Mouse (Mus musculus) lung, embryonic 14.5 days (tissue): ENCODE measurements around the gene Plin4. TPM values are rescaled to one million over a fixed set of nuclear protein-coding genes. Genes with fewer than 3 reads are reported as not detected.
"Not testable (repeated sequence)": the region's sequence is repeated elsewhere in the genome, so short reads cannot be mapped to it uniquely, and the experiment has no call there.

Experiments
- ATAC-seq: fragments of 200-750 bp; cut with Nextera tagmentation; 2 replicates; pipeline ENCODE4 v1.8.0; 2017; ENCODE audit warnings: mild to moderate bottlenecking, moderate TSS enrichment, moderate library complexity; ENCODE audit not compliant: insufficient read depth
- DNase-seq: peaks from one replicate; pipeline ENCODE4 v3.0.0-alpha.2; 2015
- H3K27ac ChIP-seq: fragments of 300-500 bp; sonication (generic); 2 replicates; pipeline ENCODE4 v1.5.1; 2014; ENCODE audit warnings: low read depth, mild to moderate bottlenecking, moderate library complexity
- H3K27me3 ChIP-seq: fragments of 300-500 bp; sonication (generic); 2 replicates; pipeline ENCODE4 v1.6.1; 2014; ENCODE audit warnings: low read length, control low read depth; ENCODE audit not compliant: insufficient read depth
- H3K36me3 ChIP-seq: fragments of 300-500 bp; sonication (generic); 2 replicates; pipeline ENCODE4 v1.6.1; 2014; ENCODE audit warnings: control low read depth; ENCODE audit not compliant: insufficient read depth
- H3K4me1 ChIP-seq: fragments of 300-500 bp; sonication (generic); 2 replicates; pipeline ENCODE4 v1.6.1; 2014; ENCODE audit warnings: antibody characterized with exemption, control low read depth; ENCODE audit not compliant: insufficient read depth
- H3K4me2 ChIP-seq: fragments of 300-500 bp; sonication (generic); 2 replicates; pipeline ENCODE4 v1.6.1; 2014; ENCODE audit warnings: mild to moderate bottlenecking
- H3K4me3 ChIP-seq: fragments of 300-500 bp; sonication (generic); 2 replicates; pipeline ENCODE4 v1.5.1; 2014; ENCODE audit warnings: low read depth, low read length
- H3K9ac ChIP-seq: fragments of 300-500 bp; sonication (generic); 2 replicates; pipeline ENCODE4 v1.6.1; 2014
- H3K9me3 ChIP-seq: fragments of 300-500 bp; sonication (generic); 2 replicates; pipeline ENCODE4 v1.6.1; 2016; ENCODE audit warnings: low read depth, low read length, control low read depth
- CTCF ChIP-seq: IDR thresholded peaks from 2 replicates; pipeline ENCODE4 v1.5.1; 2016; ENCODE audit warnings: antibody characterized with exemption, low read depth
- WGBS: fragments of 180-500 bp; shearing (Covaris S2); extraction: QIAGEN DNeasy Blood & Tissue Kit; methylation state at CpG from one replicate; pipeline ENCODE4 v1.1.7; 2014; 5-methylcytosine and 5-hydroxymethylcytosine counted together
- polyA plus RNA-seq: library from polyadenylated mRNA; unstranded; fragments of >200 nt; fragmentation: Nextera tagmentation; extraction: Ambion mirVana; gene quantifications from 2 replicates; pipeline ENCODE4 v1.2.1, GENCODE M21; 2014

Plin4 gene
- polyA plus RNA-seq, 1 experiment from 2014 or later, result 0.28 TPM

GRCm38 (mm10) chr17:56110571-56110970 is 968 bp upstream of the Plin4 start:
- H3K4me1 ChIP-seq, result no peaks in the 10 kb centered on the region
- no peaks in the 10 kb centered on the region for H3K9me3 ChIP-seq
- H3K9ac ChIP-seq, result no peak overlapping the region
- WGBS, result 58% methylated on average over 4 of the region's 4 CpGs
- H3K27me3 ChIP-seq, result no peaks in the 10 kb centered on the region
- H3K36me3 ChIP-seq, result no peaks in the 10 kb centered on the region
- no peak for DNase-seq
- H3K27ac ChIP-seq, result no peak overlapping the region
- no peak overlapping the region for H3K4me3 ChIP-seq
- no peak for ATAC-seq
- no peak overlapping the region for H3K4me2 ChIP-seq
- TF ChIP-seq CTCF, result no peak

DNA sequence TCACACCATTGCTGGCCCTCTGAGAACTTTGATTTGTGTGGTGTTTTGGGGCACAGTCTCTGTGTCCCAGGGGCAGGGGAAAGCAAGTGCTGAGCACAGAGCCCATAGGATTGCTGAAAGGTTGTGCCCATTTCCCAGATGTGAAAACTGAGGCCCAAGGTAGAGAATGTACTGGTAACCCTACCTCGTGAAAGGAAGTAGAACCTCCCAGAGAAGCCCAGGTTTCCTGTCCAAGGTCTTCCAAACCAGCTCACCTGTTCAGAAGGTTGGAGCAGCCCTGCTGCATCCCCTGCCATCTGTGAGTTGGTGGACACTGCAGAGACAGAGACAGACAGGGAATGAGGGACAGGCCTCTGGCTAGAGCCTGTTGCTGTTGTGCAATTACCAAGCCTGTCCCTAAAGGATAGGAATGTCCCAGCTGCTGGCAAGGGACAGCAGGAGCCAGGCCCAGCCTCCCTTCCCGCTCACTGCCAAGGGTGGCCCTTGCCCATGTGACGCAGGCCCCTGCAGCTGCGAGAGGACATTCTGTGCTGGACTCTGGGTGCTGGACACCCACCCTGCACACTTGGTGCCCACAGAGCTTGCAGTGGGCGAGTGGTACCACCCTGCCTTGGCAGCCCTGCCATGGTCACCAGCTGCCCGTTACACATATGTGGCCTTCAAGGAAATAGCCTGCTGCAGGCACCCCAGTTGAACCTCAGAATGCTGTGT is 1.1 kb downstream of the Plin4 start:
- Histone ChIP-seq H3K4me1 (no peaks in the 10 kb centered on the region), H3K9me3 (no peaks in the 10 kb centered on the region), H3K27ac (no peak overlapping the region), H3K4me2 (no peak overlapping the region), H3K27me3 (no peaks in the 10 kb centered on the region), H3K36me3 (peaks cover 5% of the 10 kb centered on the region; the same call in 1 of the 2 replicates), H3K9ac (no peak overlapping the region), H3K4me3 (no peak overlapping the region)
- ATAC-seq, result no peak
- DNase-seq, result no peak
- WGBS, result 77% methylated on average over 6 of the region's 6 CpGs
- no peak for TF ChIP-seq CTCF

DNA sequence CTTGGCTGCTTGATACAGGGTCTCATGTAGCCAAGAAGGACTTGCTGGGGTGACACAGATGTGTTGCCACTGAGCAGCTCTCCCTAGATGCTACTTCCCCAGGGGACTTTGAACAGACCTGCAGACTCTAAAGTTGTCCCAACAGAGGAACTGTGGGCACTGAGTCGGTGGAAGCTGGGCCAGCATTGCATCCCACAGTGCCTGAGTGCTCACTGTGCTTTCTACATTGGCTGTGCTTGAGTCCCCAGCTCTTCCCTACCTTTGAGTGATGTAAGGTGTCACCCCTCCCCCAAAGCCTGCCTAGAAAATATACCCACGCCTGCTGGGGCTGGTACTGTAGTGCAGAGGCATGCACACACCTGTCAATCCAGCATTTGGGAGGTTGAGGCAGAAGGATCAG is 1.9 kb downstream of the Plin4 start:
- no peak overlapping the region for H3K27ac ChIP-seq
- 69% methylated on average over 2 of the region's 2 CpGs for WGBS
- TF ChIP-seq CTCF, result no peak
- no peak for ATAC-seq
- H3K4me2 ChIP-seq, result no peak overlapping the region
- no peak overlapping the region for H3K9ac ChIP-seq
- no peaks in the 10 kb centered on the region for H3K4me1 ChIP-seq
- DNase-seq, result no peak
- H3K9me3 ChIP-seq, result no peaks in the 10 kb centered on the region
- peaks cover 12% of the 10 kb centered on the region; the same call in 1 of the 2 replicates for H3K36me3 ChIP-seq
- H3K27me3 ChIP-seq, result no peaks in the 10 kb centered on the region
- H3K4me3 ChIP-seq, result no peak overlapping the region

DNA sequence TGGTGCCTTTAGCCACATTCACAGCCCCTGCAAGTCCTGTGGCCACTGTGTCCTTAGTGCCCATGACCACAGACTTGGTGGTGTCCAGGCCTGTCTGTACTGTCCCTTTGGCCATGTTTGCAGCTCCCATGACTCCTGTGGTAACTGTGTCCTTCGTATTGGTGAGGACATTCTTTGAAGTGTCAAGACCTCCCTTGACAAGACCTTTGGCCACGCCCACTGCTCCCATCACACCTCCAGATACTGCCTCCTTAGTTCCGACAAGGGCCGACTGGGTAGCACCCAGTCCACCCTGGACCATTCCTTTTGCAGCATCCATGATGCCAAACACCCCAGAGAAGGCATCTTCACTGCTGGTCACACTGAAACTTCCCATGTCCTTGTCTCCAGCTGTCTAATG is 2.6 kb downstream of the Plin4 start:
- Histone ChIP-seq H3K36me3 (peaks cover 19% of the 10 kb centered on the region), H3K27me3 (no peaks in the 10 kb centered on the region), H3K9me3 (no peaks in the 10 kb centered on the region), H3K27ac (no peak overlapping the region), H3K4me1 (no peaks in the 10 kb centered on the region), H3K4me3 (no peak overlapping the region), H3K4me2 (no peak overlapping the region), H3K9ac (no peak overlapping the region)
- DNase-seq, result no peak
- no peak for ATAC-seq
- no peak for TF ChIP-seq CTCF
- 71% methylated on average over 4 of the region's 4 CpGs for WGBS

DNA sequence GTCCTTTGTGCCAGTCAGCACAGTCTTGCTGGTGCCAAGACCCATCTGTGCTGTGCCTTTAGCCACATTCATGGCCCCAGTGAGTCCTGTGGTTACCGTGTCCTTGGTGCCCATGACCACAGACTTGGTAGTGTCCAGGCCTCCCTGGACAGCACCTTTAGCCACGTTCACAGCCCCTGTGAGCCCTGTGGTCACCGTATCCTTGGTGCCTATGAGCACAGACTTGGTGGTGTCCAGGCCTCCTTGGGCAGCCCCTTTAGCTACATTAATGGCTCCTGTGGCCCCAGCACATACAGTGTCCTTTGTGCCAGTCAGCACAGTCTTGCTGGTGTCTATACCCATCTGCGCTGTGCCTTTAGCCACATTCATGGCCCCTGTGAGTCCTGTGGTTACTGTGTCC is 3.2 kb downstream of the Plin4 start:
- H3K27me3 ChIP-seq, H3K4me1 ChIP-seq, ATAC-seq, DNase-seq, H3K27ac ChIP-seq, H3K9me3 ChIP-seq, H3K4me2 ChIP-seq, H3K4me3 ChIP-seq, H3K9ac ChIP-seq: not testable (repeated sequence)
- H3K36me3 ChIP-seq, result peaks cover 24% of the 10 kb centered on the region
- 90% methylated on average over 4 of the region's 4 CpGs for WGBS

GRCm38 (mm10) chr17:56104821-56105220 is 4.8 kb downstream of the Plin4 start:
- 88% methylated on average over 2 of the region's 5 CpGs for WGBS
- not testable (repeated sequence) for ATAC-seq, H3K4me3 ChIP-seq, H3K9ac ChIP-seq, DNase-seq, H3K4me2 ChIP-seq, H3K4me1 ChIP-seq, H3K27ac ChIP-seq, H3K9me3 ChIP-seq, H3K27me3 ChIP-seq
- peaks cover 40% of the 10 kb centered on the region for H3K36me3 ChIP-seq

- TF ChIP-seq CTCF, result no peak
- Histone ChIP-seq H3K27me3 (no peaks in the 10 kb centered on the region), H3K27ac (no peak overlapping the region), H3K9me3 (no peaks in the 10 kb centered on the region), H3K4me1 (no peaks in the 10 kb centered on the region), H3K9ac (no peak overlapping the region), H3K4me2 (no peak overlapping the region), H3K4me3 (no peak overlapping the region), H3K36me3 (peaks cover 51% of the 10 kb centered on the region)
- DNase-seq (no peak), ATAC-seq (no peak)
- WGBS, result 92% methylated on average over 8 of the region's 8 CpGs
These were observed 5.9 kb downstream of the Plin4 start for GRCm38 (mm10) chr17:56103465-56104285.
